Mouse (Mus musculus) hindbrain, embryonic 12.5 days (tissue): Measurements from ENCODE around the gene Arhgef11. TPM values are rescaled to one million over a fixed set of nuclear protein-coding genes. Genes with fewer than 3 reads are reported as not detected.

Experiments used
- ATAC-seq: fragments of 200-750 bp; cut with Nextera tagmentation; 2 replicates; pipeline ENCODE4 v1.8.0; 2017; ENCODE audit warnings: moderate TSS enrichment; ENCODE audit not compliant: low FRiP score
- H3K27ac ChIP-seq: fragments of 300-500 bp; sonication (generic); 2 replicates; pipeline ENCODE4 v1.5.1; 2016; ENCODE audit warnings: mild to moderate bottlenecking
- H3K27me3 ChIP-seq: fragments of 300-500 bp; sonication (generic); 2 replicates; pipeline ENCODE4 v1.6.1; 2016; ENCODE audit warnings: mild to moderate bottlenecking
- H3K36me3 ChIP-seq: fragments of 300-500 bp; sonication (generic); 2 replicates; pipeline ENCODE4 v1.6.1; 2016; ENCODE audit warnings: mild to moderate bottlenecking
- H3K4me1 ChIP-seq: fragments of 300-500 bp; sonication (generic); 2 replicates; pipeline ENCODE4 v1.6.1; 2016
- H3K4me2 ChIP-seq: fragments of 300-500 bp; sonication (generic); replicated peaks from 2 replicates; pipeline ENCODE4 v1.6.1; 2016; ENCODE audit warnings: mild to moderate bottlenecking
- H3K4me3 ChIP-seq: fragments of 300-500 bp; sonication (generic); 2 replicates; pipeline ENCODE4 v1.5.1; 2016; ENCODE audit warnings: mild to moderate bottlenecking
- H3K9ac ChIP-seq: fragments of 300-500 bp; sonication (generic); 2 replicates; pipeline ENCODE4 v1.6.1; 2016; ENCODE audit warnings: mild to moderate bottlenecking, moderate library complexity
- H3K9me3 ChIP-seq: fragments of 300-500 bp; sonication (generic); replicated peaks from 2 replicates; pipeline ENCODE4 v1.6.1; 2016; ENCODE audit warnings: mild to moderate bottlenecking
- WGBS: fragments of 180-500 bp; shearing (Covaris S2); methylation state at CpG from one replicate; pipeline ENCODE4 v1.1.7; 2016; 5-methylcytosine and 5-hydroxymethylcytosine counted together
- polyA plus RNA-seq: library from polyadenylated mRNA; unstranded; fragments of >200 nt; fragmentation: Nextera tagmentation; extraction: Ambion mirVana; gene quantifications from 2 replicates; pipeline ENCODE4 v1.2.1, GENCODE M21; 2016

Arhgef11 gene
- polyA plus RNA-seq, 1 experiment from 2014 or later: 28.0 TPM

GRCm38 (mm10) chr3:87749036-87749435 lies 131.7 kb downstream of the Arhgef11 start:
- 20% methylated on average over 5 of the region's 5 CpGs for WGBS

GRCm38 (mm10) chr3:87749977-87750376 lies 132.6 kb downstream of the Arhgef11 start:
- Histone ChIP-seq H3K4me3 (no peak overlapping the region), H3K4me2 (no peak overlapping the region), H3K36me3 (no peaks in the 10 kb centered on the region), H3K4me1 (peaks cover 8% of the 10 kb centered on the region), H3K27ac (no peak overlapping the region), H3K27me3 (peaks cover 15% of the 10 kb centered on the region), H3K9ac (no peak overlapping the region), H3K9me3 (no peaks in the 10 kb centered on the region)
- ATAC-seq: no peak
- 90% methylated on average over 12 of the region's 12 CpGs for WGBS

More at GRCm38 (mm10) chr3:87749036-87749435, 131.7 kb downstream of the Arhgef11 start:
- no peak for ATAC-seq
- H3K36me3 ChIP-seq: no peaks in the 10 kb centered on the region
- peaks cover 7% of the 10 kb centered on the region; the same call in 1 of the 2 replicates for H3K27me3 ChIP-seq
- no peak overlapping the region for H3K4me3 ChIP-seq
- no peak overlapping the region for H3K4me2 ChIP-seq
- peaks cover 10% of the 10 kb centered on the region for H3K4me1 ChIP-seq
- H3K9ac ChIP-seq: no peak overlapping the region
- no peaks in the 10 kb centered on the region for H3K9me3 ChIP-seq
- H3K27ac ChIP-seq: no peak overlapping the region

GRCm38 (mm10) chr3:87752567-87752966 lies 135.2 kb downstream of the Arhgef11 start:
- no peaks in the 10 kb centered on the region for H3K9me3 ChIP-seq
- H3K4me1 ChIP-seq: peaks cover 8% of the 10 kb centered on the region; the same call in 1 of the 2 replicates
- no peaks in the 10 kb centered on the region for H3K36me3 ChIP-seq
- peaks cover 31% of the 10 kb centered on the region for H3K27me3 ChIP-seq
- no peak for ATAC-seq
- no peak overlapping the region for H3K27ac ChIP-seq
- 78% methylated on average over 3 of the region's 3 CpGs for whole genome bisulfite sequencing
- no peak overlapping the region for H3K4me2 ChIP-seq
- no peak overlapping the region for H3K9ac ChIP-seq
- H3K4me3 ChIP-seq: no peak overlapping the region

- Histone ChIP-seq H3K4me3 (no peak overlapping the region), H3K27me3 (peaks cover 36% of the 10 kb centered on the region), H3K9me3 (no peaks in the 10 kb centered on the region), H3K4me2 (no peak overlapping the region), H3K36me3 (no peaks in the 10 kb centered on the region), H3K9ac (no peak overlapping the region), H3K4me1 (peaks cover 8% of the 10 kb centered on the region; the same call in 1 of the 2 replicates), H3K27ac (no peak overlapping the region)
- WGBS: 78% methylated on average over 13 of the region's 13 CpGs
- ATAC-seq: no peak
Measured at GRCm38 (mm10) chr3:87753829-87754228, 136.5 kb downstream of the Arhgef11 start.

- Histone ChIP-seq H3K27ac (no peak overlapping the region), H3K27me3 (peaks cover 36% of the 10 kb centered on the region), H3K4me3 (peak overlapping the region; percentile 13), H3K36me3 (no peaks in the 10 kb centered on the region), H3K4me1 (peaks cover 8% of the 10 kb centered on the region; the same call in 1 of the 2 replicates), H3K9ac (peak overlapping the region; percentile 27), H3K9me3 (no peaks in the 10 kb centered on the region), H3K4me2 (peak overlapping the region; percentile 51)
- peak; percentile 82 for ATAC-seq
- WGBS: 2% methylated on average over 24 of the region's 24 CpGs
Measured at GRCm38 (mm10) chr3:87755964-87756363, 138.6 kb downstream of the Arhgef11 start.

- H3K4me1 ChIP-seq: peaks cover 8% of the 10 kb centered on the region; the same call in 1 of the 2 replicates
- 52% methylated on average over 20 of the region's 20 CpGs for WGBS
- peak overlapping the region; percentile 13; the same call in 1 of the 2 replicates for H3K4me3 ChIP-seq
- H3K27ac ChIP-seq: no peak overlapping the region
- H3K27me3 ChIP-seq: peaks cover 36% of the 10 kb centered on the region
- H3K9ac ChIP-seq: peak overlapping the region; percentile 27; the same call in 1 of the 2 replicates
- no peaks in the 10 kb centered on the region for H3K36me3 ChIP-seq
- no peaks in the 10 kb centered on the region for H3K9me3 ChIP-seq
- ATAC-seq: peak; percentile 14; the same call in 1 of the 2 replicates
- H3K4me2 ChIP-seq: peak overlapping the region; percentile 51
Measured at GRCm38 (mm10) chr3:87756488-87756887, 139.1 kb downstream of the Arhgef11 start.

GRCm38 (mm10) chr3:87758641-87759040 lies 141.3 kb downstream of the Arhgef11 start:
- Histone ChIP-seq H3K4me2 (no peak overlapping the region), H3K4me1 (peaks cover 20% of the 10 kb centered on the region), H3K27ac (no peak overlapping the region), H3K27me3 (peaks cover 32% of the 10 kb centered on the region), H3K9ac (no peak overlapping the region; the same call in 1 of the 2 replicates), H3K36me3 (no peaks in the 10 kb centered on the region), H3K4me3 (no peak overlapping the region), H3K9me3 (no peaks in the 10 kb centered on the region)
- no peak for ATAC-seq
- 52% methylated on average over 3 of the region's 5 CpGs for WGBS

- Histone ChIP-seq H3K27me3 (peaks cover 36% of the 10 kb centered on the region), H3K9ac (no peak overlapping the region), H3K4me1 (peaks cover 23% of the 10 kb centered on the region), H3K36me3 (no peaks in the 10 kb centered on the region), H3K4me2 (no peak overlapping the region), H3K27ac (0 out of 2 replicates have a peak overlapping the region, but pooled peaks have one; percentile 19), H3K9me3 (no peaks in the 10 kb centered on the region), H3K4me3 (no peak overlapping the region)
- 67% methylated on average over 20 of the region's 20 CpGs for WGBS
- no peak for ATAC-seq
Measured at GRCm38 (mm10) chr3:87761408-87762375, 144.3 kb downstream of the Arhgef11 start.

- no peak for ATAC-seq
- Histone ChIP-seq H3K27ac (peak overlapping the region; percentile 67), H3K4me3 (no peak overlapping the region), H3K9ac (no peak overlapping the region), H3K27me3 (peaks cover 35% of the 10 kb centered on the region), H3K4me2 (peak overlapping the region; percentile 31; the same call in 1 of the 2 replicates), H3K4me1 (peaks cover 29% of the 10 kb centered on the region), H3K9me3 (no peaks in the 10 kb centered on the region), H3K36me3 (no peaks in the 10 kb centered on the region)
- WGBS: 58% methylated on average over 4 of the region's 4 CpGs
Measured at GRCm38 (mm10) chr3:87763202-87763601, 145.8 kb downstream of the Arhgef11 start.

GRCm38 (mm10) chr3:87763683-87764289 lies 146.4 kb downstream of the Arhgef11 start:
- 20% methylated on average over 13 of the region's 15 CpGs for WGBS
- no peaks in the 10 kb centered on the region for H3K36me3 ChIP-seq
- H3K4me2 ChIP-seq: peak overlapping the region; percentile 31; the same call in 1 of the 2 replicates

GRCm38 (mm10) chr3:87764506-87764905 lies 147.1 kb downstream of the Arhgef11 start:
- H3K27ac ChIP-seq: peak overlapping the region; percentile 67
- H3K4me1 ChIP-seq: peaks cover 34% of the 10 kb centered on the region
- H3K36me3 ChIP-seq: no peaks in the 10 kb centered on the region
- no peak overlapping the region for H3K4me3 ChIP-seq
- peak overlapping the region; percentile 11; the same call in 1 of the 2 replicates for H3K4me2 ChIP-seq
- no peak for ATAC-seq
- H3K9me3 ChIP-seq: no peaks in the 10 kb centered on the region
- 28% methylated on average over 10 of the region's 10 CpGs for WGBS
- H3K27me3 ChIP-seq: peaks cover 47% of the 10 kb centered on the region
- H3K9ac ChIP-seq: no peak overlapping the region

More at GRCm38 (mm10) chr3:87763683-87764289, 146.4 kb downstream of the Arhgef11 start:
- no peak overlapping the region for H3K4me3 ChIP-seq
- no peaks in the 10 kb centered on the region for H3K9me3 ChIP-seq
- ATAC-seq: no peak
- peak overlapping the region; percentile 67 for H3K27ac ChIP-seq
- no peak overlapping the region for H3K9ac ChIP-seq
- H3K27me3 ChIP-seq: peaks cover 41% of the 10 kb centered on the region
- peaks cover 31% of the 10 kb centered on the region for H3K4me1 ChIP-seq

GRCm38 (mm10) chr3:87765091-87765490 lies 147.7 kb downstream of the Arhgef11 start:
- 9% methylated on average over 10 of the region's 10 CpGs for WGBS
- H3K9me3 ChIP-seq: no peaks in the 10 kb centered on the region
- ATAC-seq: no peak
- H3K4me3 ChIP-seq: no peak overlapping the region
- H3K4me1 ChIP-seq: peaks cover 34% of the 10 kb centered on the region
- peaks cover 51% of the 10 kb centered on the region for H3K27me3 ChIP-seq
- no peak overlapping the region for H3K9ac ChIP-seq
- H3K4me2 ChIP-seq: peak overlapping the region; percentile 11; the same call in 1 of the 2 replicates
- no peaks in the 10 kb centered on the region for H3K36me3 ChIP-seq
- H3K27ac ChIP-seq: peak overlapping the region; percentile 62
